25 mouse cellular contexts compared by ENCODE assay signal in the genomic region with DNA sequence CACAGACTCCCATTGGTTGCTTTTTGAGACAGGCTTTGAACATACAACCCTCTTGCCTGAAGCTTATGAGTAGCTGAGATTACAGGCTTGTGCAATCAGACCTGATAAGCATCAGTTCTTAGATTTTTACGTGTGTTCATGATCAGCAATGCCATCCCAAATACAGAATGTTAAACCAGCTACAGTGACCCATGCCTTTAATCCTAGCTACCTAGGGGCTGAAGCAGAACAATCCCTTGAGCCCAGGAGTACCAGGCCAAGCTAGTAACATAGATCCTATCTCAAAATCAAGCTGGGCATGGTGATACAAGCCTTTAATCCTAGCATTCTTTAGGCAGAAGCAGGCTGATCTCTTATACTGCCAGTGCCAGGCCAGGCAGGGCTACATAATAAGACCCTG. TPM values are rescaled to one million over a fixed set of nuclear protein-coding genes. Genes with fewer than 3 reads are reported as not detected.
DNase-seq lines count a peak whose midpoint lies in the region; ATAC-seq lines count a peak whose summit lies in the region.
"Had no signal": no experiment of that assay in that cellular context is flagged by ENCODE, and none has a peak within 500 bp of the region (broad histone marks: within the 10 kb centered on the region; RNA-seq: fewer than 3 reads in every experiment).

No protein-coding gene starts in this region.

- intact Hi-C loops in left cerebral cortex, postnatal 14 days (cut with DNase I) = no loop called here

- no peak overlapping the region for H3K4me2 ChIP-seq in liver, embryonic 13.5 days
- no peak overlapping the region for H3K4me2 ChIP-seq in liver, embryonic 11.5 days
- H3K4me2 ChIP-seq: embryonic facial prominence, embryonic 12.5 days; forebrain, embryonic 12.5 days had no signal

- peaks cover 48% of the 10 kb centered on the region for H3K36me3 ChIP-seq in liver, embryonic 13.5 days
- H3K36me3 ChIP-seq in liver, embryonic 11.5 days (ENCODE audit: control insufficient read depth, insufficient read depth, low read length) = peaks cover 2% of the 10 kb centered on the region; the same call in 1 of the 2 replicates
- H3K36me3 ChIP-seq in macrophage (ENCODE audit: inconsistent target) = no peaks in the 10 kb centered on the region; the same call in 1 of the 2 replicates
- H3K36me3 ChIP-seq: forebrain, embryonic 12.5 days had no signal

- DNase-seq in liver, embryonic 13.5 days = no peak
- DNase-seq in liver, embryonic 11.5 days (ENCODE audit: low spot score) = no peak
- DNase-seq in fat pad, adult 2 months (ENCODE audit: extremely low read depth, low read depth, low spot score) = peak; percentile 83
- no peak for DNase-seq in left cerebral cortex, postnatal 14 days (ENCODE audit: low spot score in 2 of 2)
- DNase-seq: adrenal gland, adult 8-10 months; adrenal gland, postnatal 14 days; adrenal gland, postnatal 36 days; B cell, adult 2 months; cerebellum, adult 11-12 months; cerebellum, adult 2 months; cerebellum, adult 9-10 months; cerebellum, postnatal 10 days; cerebellum, postnatal 25 days had no signal

- peaks cover 96% of the 10 kb centered on the region for H3K79me2 ChIP-seq in macrophage (ENCODE audit: inconsistent target)

- no peaks in the 10 kb centered on the region for H3K9me3 ChIP-seq in liver, embryonic 13.5 days (replicated peaks)
- no peaks in the 10 kb centered on the region for H3K9me3 ChIP-seq in liver, embryonic 11.5 days (ENCODE audit: control insufficient read depth, low read length)
- H3K9me3 ChIP-seq: embryonic facial prominence, embryonic 10.5 days; embryonic facial prominence, embryonic 12.5 days; forebrain, embryonic 10.5 days; forebrain, embryonic 12.5 days; G1E had no signal

- H3K27me3 ChIP-seq in liver, embryonic 13.5 days = no peaks in the 10 kb centered on the region
- no peaks in the 10 kb centered on the region for H3K27me3 ChIP-seq in liver, embryonic 11.5 days (replicated peaks; ENCODE audit: control insufficient read depth, insufficient read depth, low read length)
- H3K27me3 ChIP-seq: CH12.LX; embryonic facial prominence, embryonic 12.5 days; forebrain, embryonic 12.5 days; Patski had no signal

- 59% methylated on average over 1 of the region's 1 CpGs for WGBS in liver, embryonic 13.5 days (ENCODE audit: insufficient replicate concordance)
- 70% methylated on average over 1 of the region's 1 CpGs for WGBS in liver, embryonic 11.5 days
- 67% methylated on average over 1 of the region's 1 CpGs for WGBS in macrophage (ENCODE audit: missing documents)

- 0 out of 2 replicates have a peak overlapping the region, but pooled peaks have one; percentile 13 for H3K27ac ChIP-seq in liver, embryonic 13.5 days
- no peak overlapping the region for H3K27ac ChIP-seq in liver, embryonic 11.5 days (ENCODE audit: low read depth, low read length)
- H3K27ac ChIP-seq in macrophage = 0 out of 2 replicates have a peak overlapping the region, but pooled peaks have one; percentile 4
- H3K27ac ChIP-seq: embryonic facial prominence, embryonic 10.5 days; embryonic facial prominence, embryonic 12.5 days; forebrain, embryonic 10.5 days; forebrain, embryonic 12.5 days had no signal

- H3K9ac ChIP-seq in liver, embryonic 13.5 days = no peak overlapping the region
- H3K9ac ChIP-seq in liver, embryonic 11.5 days (ENCODE audit: low read depth, low read length) = no peak overlapping the region
- H3K9ac ChIP-seq: embryonic facial prominence, embryonic 12.5 days; forebrain, embryonic 12.5 days had no signal

- peaks cover 84% of the 10 kb centered on the region for H3K4me1 ChIP-seq in liver, embryonic 13.5 days (replicated peaks)
- peaks cover 24% of the 10 kb centered on the region for H3K4me1 ChIP-seq in liver, embryonic 11.5 days (replicated peaks; ENCODE audit: control insufficient read depth, insufficient read depth, low read length)
- H3K4me1 ChIP-seq: embryonic facial prominence, embryonic 12.5 days; forebrain, embryonic 12.5 days had no signal

- H3K4me3 ChIP-seq in liver, embryonic 13.5 days (replicated peaks) = no peak overlapping the region
- no peak overlapping the region for H3K4me3 ChIP-seq in liver, embryonic 11.5 days (ENCODE audit: low read depth, low read length)
- H3K4me3 ChIP-seq in macrophage (ENCODE audit: inconsistent target) = no peak overlapping the region
- H3K4me3 ChIP-seq: embryonic facial prominence, embryonic 10.5 days; embryonic facial prominence, embryonic 12.5 days; forebrain, embryonic 10.5 days; forebrain, embryonic 12.5 days had no signal

- ATAC-seq in liver, embryonic 13.5 days (ENCODE audit: low read depth) = no peak
- no peak for ATAC-seq in liver, embryonic 11.5 days (replicated peaks; ENCODE audit: low FRiP score)
- ATAC-seq: activated CD4-positive, CD25-positive, alpha-beta regulatory T cell, adult 4 months; CD4-positive, CD25-positive, alpha-beta regulatory T cell, adult 4 months; forebrain, embryonic 14.5 days; forebrain, embryonic 16.5 days; Patski had no signal

RNA-seq across cellular contexts. Expression of gene Rab43, which starts 7.9 kb away (rescaled TPM):
- 20.6 and 24.1 TPM in 2 replicates for polyA plus RNA-seq in liver, embryonic 13.5 days (2015; fragmentation: Nextera tagmentation; extraction: Ambion mirVana)
- polyA plus RNA-seq in liver, embryonic 11.5 days (2014; fragmentation: Nextera tagmentation; extraction: Ambion mirVana) = 20.4 and 21.4 TPM in 2 replicates
- 100 to 1,000 TPM in 12 of 26 experiments, 10 to 100 TPM in 14; 32.6 to 201 (median 97.9) TPM for total RNA-seq in macrophage (2018; cell fraction: chromatin; rRNA removed)
- total RNA-seq in macrophage (2018; cell fraction: cytosol; rRNA removed) = 100 to 1,000 TPM in 2 of 26 experiments, 10 to 100 TPM in 24; 38.0 to 112 (median 61.4) TPM
- total RNA-seq in macrophage (2018; cell fraction: nucleus; rRNA removed) = 100 to 1,000 TPM in 10 of 26 experiments, 10 to 100 TPM in 16; 47.8 to 152 (median 90.5) TPM
- 25.3 to 51.3 TPM (median 35.5 TPM) in 3 replicates for polyA plus RNA-seq in macrophage (2018)
- 10 to 100 TPM; 20.1 to 21.3 TPM for total RNA-seq in left cerebral cortex, postnatal 14 days (2021)

RNA-seq across cellular contexts. Expression of gene Gp9, which starts 26.2 kb away (rescaled TPM):
- 32.7 and 35.6 TPM in 2 replicates for polyA plus RNA-seq in liver, embryonic 13.5 days (2015; fragmentation: Nextera tagmentation; extraction: Ambion mirVana)
- 37.2 and 37.3 TPM in 2 replicates for polyA plus RNA-seq in liver, embryonic 11.5 days (2014; fragmentation: Nextera tagmentation; extraction: Ambion mirVana)
- total RNA-seq in macrophage (2018; cell fraction: chromatin; rRNA removed) = not detected
- total RNA-seq in macrophage (2018; cell fraction: cytosol; rRNA removed) = under 1 TPM in 5 of 26 experiments, not detected in 21; 0.14 to 0.30 (median 0.19) TPM
- total RNA-seq in macrophage (2018; cell fraction: nucleus; rRNA removed) = 1 to 10 TPM in 1 of 26 experiments, under 1 TPM in 1, not detected in 24; 0.89 to 1.4 TPM
- polyA plus RNA-seq in macrophage (2018) = 0.19 TPM in 1 of 3 replicates, not detected in the others
- 1 to 10 TPM; 1.3 TPM for total RNA-seq in left cerebral cortex, postnatal 14 days (2021)
- total RNA-seq: adrenal gland, postnatal 36 days; CH12.LX had no signal
- polyA plus RNA-seq: activated CD4-positive, CD25-positive, alpha-beta regulatory T cell, adult 4 months; CD4-positive, CD25-positive, alpha-beta regulatory T cell, adult 4 months; Patski had no signal

RNA-seq across cellular contexts. Expression of gene Gm45140, which starts 31.6 kb away (rescaled TPM):
- polyA plus RNA-seq in liver, embryonic 13.5 days (2015; fragmentation: Nextera tagmentation; extraction: Ambion mirVana) = 3.5 and 5.8 TPM in 2 replicates
- 5.6 and 7.8 TPM in 2 replicates for polyA plus RNA-seq in liver, embryonic 11.5 days (2014; fragmentation: Nextera tagmentation; extraction: Ambion mirVana)
- total RNA-seq in macrophage (2018; cell fraction: chromatin; rRNA removed) = 10 to 100 TPM in 21 of 26 experiments, 1 to 10 TPM in 5; 7.4 to 30.6 (median 13.5) TPM
- 1 to 10 TPM; 1.1 to 7.4 (median 3.9) TPM for total RNA-seq in macrophage (2018; cell fraction: cytosol; rRNA removed)
- total RNA-seq in macrophage (2018; cell fraction: nucleus; rRNA removed) = 10 to 100 TPM in 3 of 26 experiments, 1 to 10 TPM in 23; 3.2 to 11.4 (median 5.9) TPM
- 2.6 to 20.2 TPM (median 3.1 TPM) in 3 replicates for polyA plus RNA-seq in macrophage (2018)
- total RNA-seq in left cerebral cortex, postnatal 14 days (2021) = 1 to 10 TPM; 3.2 to 3.5 TPM

RNA-seq across cellular contexts. Expression of gene Isy1, which starts 34.6 kb away (rescaled TPM):
- polyA plus RNA-seq in liver, embryonic 13.5 days (2015; fragmentation: Nextera tagmentation; extraction: Ambion mirVana) = 51.5 and 63.6 TPM in 2 replicates
- polyA plus RNA-seq in liver, embryonic 11.5 days (2014; fragmentation: Nextera tagmentation; extraction: Ambion mirVana) = 84.8 and 89.0 TPM in 2 replicates
- total RNA-seq in macrophage (2018; cell fraction: chromatin; rRNA removed) = 100 to 1,000 TPM in 6 of 26 experiments, 10 to 100 TPM in 20; 22.9 to 464 (median 62.6) TPM
- total RNA-seq in macrophage (2018; cell fraction: cytosol; rRNA removed) = 10 to 100 TPM; 17.1 to 37.9 (median 22.8) TPM
- total RNA-seq in macrophage (2018; cell fraction: nucleus; rRNA removed) = 100 to 1,000 TPM in 1 of 26 experiments, 10 to 100 TPM in 23, 1 to 10 TPM in 2; 8.6 to 104 (median 23.2) TPM
- 23.0 to 55.1 TPM (median 40.1 TPM) in 3 replicates for polyA plus RNA-seq in macrophage (2018)
- 10 to 100 TPM; 28.4 to 30.1 TPM for total RNA-seq in left cerebral cortex, postnatal 14 days (2021)

RNA-seq across cellular contexts. Expression of gene Cnbp, which starts 46.9 kb away (rescaled TPM):
- polyA plus RNA-seq in liver, embryonic 13.5 days (2015; fragmentation: Nextera tagmentation; extraction: Ambion mirVana) = 786 and 880 TPM in 2 replicates
- 1,371 and 1,468 TPM in 2 replicates for polyA plus RNA-seq in liver, embryonic 11.5 days (2014; fragmentation: Nextera tagmentation; extraction: Ambion mirVana)
- total RNA-seq in macrophage (2018; cell fraction: chromatin; rRNA removed) = 100 to 1,000 TPM in 23 of 26 experiments, 10 to 100 TPM in 3; 59.7 to 286 (median 131) TPM
- total RNA-seq in macrophage (2018; cell fraction: cytosol; rRNA removed) = 100 to 1,000 TPM; 106 to 182 (median 147) TPM
- total RNA-seq in macrophage (2018; cell fraction: nucleus; rRNA removed) = 100 to 1,000 TPM in 15 of 26 experiments, 10 to 100 TPM in 11; 68.2 to 273 (median 106) TPM
- polyA plus RNA-seq in macrophage (2018) = 127 to 335 TPM (median 146 TPM) in 3 replicates
- 100 to 1,000 TPM; 238 to 247 TPM for total RNA-seq in left cerebral cortex, postnatal 14 days (2021)

Comparison
In these comparisons a context has a peak if more than half of its experiments do, and no peak if none do; other contexts are left out.
1. RNA of gene Gp9, which starts 26.2 kb away (polyA plus RNA-seq): 37.2 to 37.3 TPM in liver, embryonic 11.5 days and 32.7 to 35.6 TPM in liver, embryonic 13.5 days; 0.19 TPM in macrophage; every median in the first group is over 10 times any median in the second.